Mouse (Mus musculus) left cerebral cortex, adult 11 months (tissue): ENCODE results near the gene Svbp.

Experiments used
- DNase-seq: peaks from one replicate; pipeline ENCODE4 v3.0.0; 2022; ENCODE audit warnings: low spot score

Gene Svbp

DNA sequence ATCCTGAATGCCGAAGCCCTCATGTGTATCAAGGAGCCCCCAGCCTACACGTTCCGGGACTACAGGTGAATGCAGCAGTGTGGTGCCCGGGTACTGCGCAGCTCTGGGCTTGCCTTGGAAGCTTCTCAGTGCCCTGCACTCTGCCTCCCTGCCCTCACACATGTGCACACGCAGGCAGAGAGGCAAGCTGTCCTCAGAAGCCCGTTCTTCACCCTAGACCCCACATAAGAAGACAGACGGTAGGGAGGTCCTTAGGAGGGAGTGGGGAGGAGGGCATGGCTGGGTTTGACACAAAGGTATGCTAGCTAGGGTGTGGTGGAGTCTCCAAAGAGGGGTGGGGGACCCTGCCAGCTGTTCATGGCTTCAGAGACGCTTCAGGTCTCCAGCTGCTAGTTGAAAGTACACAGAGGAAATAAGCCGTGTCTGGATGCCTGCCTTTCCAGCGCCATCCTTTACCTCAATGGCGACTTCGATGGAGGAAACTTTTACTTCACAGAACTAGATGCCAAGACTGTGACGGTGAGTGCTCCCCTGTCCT lies 51.7 kb downstream of the Svbp start:
- no peak for DNase-seq

DNA sequence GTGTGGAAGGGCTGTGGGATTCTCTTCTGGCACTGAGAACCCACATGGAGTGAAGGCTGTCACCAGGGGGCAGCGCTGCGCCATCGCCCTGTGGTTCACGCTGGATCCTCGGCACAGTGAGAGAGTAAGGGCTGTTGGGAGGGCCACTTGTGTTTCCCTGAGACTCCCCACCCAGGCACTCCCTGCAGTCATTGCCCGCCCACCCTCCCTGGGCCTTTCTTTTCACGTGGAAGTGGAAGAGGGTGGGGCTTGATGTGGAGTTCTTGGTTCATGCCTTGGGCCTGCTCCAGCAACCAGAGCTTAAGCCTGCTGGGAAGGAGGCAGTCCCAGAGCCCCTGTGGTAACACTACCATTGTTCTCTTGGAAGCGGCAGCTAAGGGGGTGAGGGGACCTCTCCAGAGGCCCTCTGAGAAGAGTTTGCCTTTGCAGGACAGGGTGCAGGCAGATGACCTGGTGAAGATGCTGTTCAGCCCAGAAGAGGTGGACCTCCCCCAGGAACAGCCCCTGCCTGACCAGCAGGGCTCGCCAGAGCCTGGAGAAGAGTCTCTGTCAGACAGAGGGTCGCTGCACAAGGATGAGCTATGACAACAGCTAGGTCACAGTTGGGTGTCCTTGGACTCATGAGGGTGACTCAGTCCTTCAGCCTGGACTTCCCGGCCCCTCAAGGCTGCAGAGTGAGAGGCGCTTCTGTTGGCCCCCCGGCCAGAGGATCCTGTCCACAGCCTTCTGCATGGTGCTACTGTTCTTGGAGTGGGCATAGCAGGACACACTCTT lies 52.5 kb downstream of the Svbp start:
- DNase-seq: no peak

DNA sequence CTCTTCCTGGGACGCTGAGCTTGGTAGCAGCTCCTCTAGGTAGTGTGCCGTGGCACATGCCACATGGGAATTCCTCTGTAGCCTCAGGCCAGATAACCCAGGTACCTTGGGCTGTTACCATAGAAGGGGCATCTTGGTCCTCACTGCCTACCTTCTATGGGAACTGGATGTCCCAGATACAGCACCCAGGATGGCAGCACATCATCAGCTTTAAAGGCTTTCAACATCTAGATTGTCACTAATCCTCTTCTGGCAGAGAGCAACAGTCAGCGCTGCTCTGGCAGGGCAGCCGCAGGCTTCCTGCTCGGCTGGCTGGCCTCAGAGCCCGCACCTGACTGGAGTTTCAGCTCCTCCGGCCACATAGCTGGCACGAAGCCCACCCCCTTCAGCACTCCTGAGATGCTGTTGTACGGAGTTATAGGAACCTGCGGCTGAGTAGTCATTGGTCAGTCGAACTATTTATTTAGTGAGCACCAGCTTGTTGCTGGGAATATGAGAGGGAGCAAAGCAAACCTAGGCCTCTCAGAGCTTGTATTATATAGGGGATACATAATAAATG lies 53.4 kb downstream of the Svbp start:
- no peak for DNase-seq
